Mouse (Mus musculus) ES-Bruce4 (cell line): Measurements from ENCODE around the gene Rhbdl3. TPM values are rescaled to one million over a fixed set of nuclear protein-coding genes. Genes with fewer than 3 reads are reported as not detected.

ENCODE experiments used
- H3K27ac ChIP-seq: 2 replicates; pipeline ENCODE4 v1.5.1; 2012; ENCODE audit warnings: low read length, inconsistent platforms; ENCODE audit not compliant: insufficient read depth
- H3K27me3 ChIP-seq: 2 replicates; pipeline ENCODE4 v1.6.1; 2012; ENCODE audit warnings: mild to moderate bottlenecking, low read length, inconsistent platforms; ENCODE audit not compliant: control insufficient read depth, poor library complexity, insufficient read depth, severe bottlenecking
- H3K36me3 ChIP-seq: 2 replicates; pipeline ENCODE4 v1.6.1; 2012; ENCODE audit warnings: inconsistent platforms, mild to moderate bottlenecking, low read length, moderate library complexity; ENCODE audit not compliant: control insufficient read depth, poor library complexity, insufficient read depth, severe bottlenecking
- H3K4me1 ChIP-seq: one replicate; pipeline ENCODE4 v1.8.1; 2011; ENCODE audit warnings: low read length; ENCODE audit not compliant: control insufficient read depth, insufficient read depth
- H3K4me3 ChIP-seq: 2 replicates; pipeline ENCODE4 v1.5.1; 2011; ENCODE audit warnings: low read depth, mild to moderate bottlenecking, low read length
- H3K9ac ChIP-seq: 2 replicates; pipeline ENCODE4 v1.6.1; 2012; ENCODE audit warnings: low read depth, mild to moderate bottlenecking, inconsistent platforms; ENCODE audit not compliant: poor library complexity, severe bottlenecking
- H3K9me3 ChIP-seq: replicated peaks from 2 replicates; pipeline ENCODE4 v1.6.1; 2012; ENCODE audit warnings: mild to moderate bottlenecking, low read length, inconsistent platforms; ENCODE audit not compliant: control insufficient read depth, poor library complexity, insufficient read depth, severe bottlenecking
- CTCF ChIP-seq: IDR thresholded peaks from one replicate; pipeline ENCODE4 v1.8.1; 2011; ENCODE audit warnings: low read depth, low read length
- EP300 ChIP-seq: IDR thresholded peaks from 2 replicates; pipeline ENCODE4 v1.6.1; 2011; ENCODE audit warnings: low read depth, low read length; ENCODE audit not compliant: insufficient read depth
- POLR2A ChIP-seq: IDR thresholded peaks from one replicate; pipeline ENCODE4 v1.8.1; 2011; ENCODE audit warnings: low read length; ENCODE audit not compliant: insufficient read depth
- polyA plus RNA-seq: library from polyadenylated mRNA; stranded (reverse); fragments of >200 nt; gene quantifications from 2 replicates; pipeline ENCODE4 v1.2.4, GENCODE M21; 2011; ENCODE audit warnings: low read depth; ENCODE audit not compliant: missing spikeins, insufficient read depth, insufficient read length

The Rhbdl3 gene
- polyA plus RNA-seq, 1 experiment = 0.69 TPM

DNA sequence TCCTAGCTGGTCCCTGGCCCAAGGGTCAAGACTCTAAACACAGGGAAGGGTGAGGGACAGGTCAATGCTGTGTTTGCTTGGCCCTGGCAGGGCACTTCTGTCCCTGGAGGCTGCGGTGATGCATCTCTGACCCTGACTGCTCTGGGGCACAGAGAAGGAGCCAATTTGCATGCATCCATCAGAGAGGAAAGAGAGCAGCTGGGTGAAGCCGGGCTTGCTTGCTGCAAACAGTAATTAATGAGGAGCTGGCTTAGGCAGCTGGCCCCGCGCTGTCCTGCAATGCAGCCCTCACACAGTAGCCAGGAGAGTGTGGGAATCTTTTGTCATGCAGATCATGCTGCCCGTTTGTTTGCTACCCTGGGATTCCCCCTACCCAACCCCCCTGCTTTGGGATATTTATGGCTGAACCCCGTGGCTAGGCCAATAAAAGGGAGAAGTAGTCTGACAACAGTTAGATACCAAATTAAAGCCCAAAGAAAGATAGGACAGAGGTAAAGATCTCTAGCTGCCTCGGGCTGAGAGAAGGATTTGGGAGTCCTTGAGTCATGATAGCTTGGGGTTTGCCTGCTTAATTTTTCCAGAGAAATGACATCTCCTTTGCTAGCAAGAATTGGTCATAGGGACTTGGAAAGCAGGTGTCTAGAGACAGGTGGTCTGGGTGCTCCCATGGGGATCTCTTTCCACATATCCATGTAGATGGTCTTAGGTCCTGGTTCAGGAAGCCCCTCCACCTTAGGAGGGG is 35.1 kb downstream of the Rhbdl3 start:
- Histone ChIP-seq H3K36me3 (no peaks in the 10 kb centered on the region), H3K27me3 (no peaks in the 10 kb centered on the region), H3K27ac (no peak overlapping the region), H3K9ac (no peak overlapping the region), H3K4me3 (no peak overlapping the region), H3K9me3 (no peaks in the 10 kb centered on the region), H3K4me1 (no peaks in the 10 kb centered on the region)
- peak; percentile 86 for TF ChIP-seq EP300
- TF ChIP-seq POLR2A = no peak

DNA sequence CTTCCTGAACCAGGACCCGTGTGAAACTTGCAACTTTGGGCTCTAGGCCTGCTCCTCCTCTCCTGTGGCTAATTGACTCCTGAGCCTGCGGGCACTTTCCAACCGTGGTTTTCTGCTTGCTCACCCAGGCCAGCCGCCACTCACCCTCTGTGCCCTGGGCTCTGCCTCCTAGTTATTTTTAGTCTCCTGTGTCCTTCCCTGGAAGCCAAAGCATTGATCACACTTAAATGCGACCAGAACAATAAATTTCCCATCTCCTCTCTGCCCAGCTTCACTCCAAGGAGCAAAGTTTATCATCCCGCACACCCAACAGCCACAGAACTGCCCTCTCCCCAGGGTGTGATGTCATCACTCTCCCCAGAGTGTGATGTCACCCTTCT is 35.6 kb downstream of the Rhbdl3 start:
- no peak for TF ChIP-seq POLR2A
- TF ChIP-seq EP300 = no peak
- no peak for TF ChIP-seq CTCF
- H3K36me3 ChIP-seq = no peaks in the 10 kb centered on the region
- no peaks in the 10 kb centered on the region for H3K27me3 ChIP-seq
- no peak overlapping the region for H3K9ac ChIP-seq
- H3K27ac ChIP-seq = no peak overlapping the region
- no peaks in the 10 kb centered on the region for H3K9me3 ChIP-seq
- H3K4me3 ChIP-seq = no peak overlapping the region
- H3K4me1 ChIP-seq = no peaks in the 10 kb centered on the region

DNA sequence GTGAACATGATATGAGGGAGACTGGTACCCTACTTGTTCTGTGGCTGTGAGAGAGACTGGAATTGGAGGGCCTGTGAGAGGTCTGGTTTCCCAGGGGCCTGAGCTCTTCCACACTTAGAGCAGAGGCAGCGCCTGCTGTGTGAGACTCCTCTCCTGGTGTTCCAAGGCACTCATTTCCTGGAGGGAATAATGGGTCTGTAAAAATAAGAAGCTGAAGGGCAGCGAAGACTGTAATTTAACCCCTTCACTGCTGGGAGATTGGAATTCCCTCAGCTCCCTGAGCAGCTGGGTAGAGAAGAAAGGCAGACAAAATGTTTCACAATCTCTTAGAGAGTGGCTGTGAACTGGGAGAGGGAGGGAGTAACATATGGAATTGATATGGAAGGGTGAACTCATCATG is 41.8 kb downstream of the Rhbdl3 start:
- Histone ChIP-seq H3K9me3 (no peaks in the 10 kb centered on the region), H3K27me3 (peaks cover 2% of the 10 kb centered on the region; the same call in 1 of the 2 replicates), H3K4me3 (no peak overlapping the region), H3K4me1 (no peaks in the 10 kb centered on the region), H3K27ac (no peak overlapping the region), H3K36me3 (no peaks in the 10 kb centered on the region), H3K9ac (no peak overlapping the region)
- TF ChIP-seq EP300 = no peak
- no peak for TF ChIP-seq POLR2A
- TF ChIP-seq CTCF = no peak

DNA sequence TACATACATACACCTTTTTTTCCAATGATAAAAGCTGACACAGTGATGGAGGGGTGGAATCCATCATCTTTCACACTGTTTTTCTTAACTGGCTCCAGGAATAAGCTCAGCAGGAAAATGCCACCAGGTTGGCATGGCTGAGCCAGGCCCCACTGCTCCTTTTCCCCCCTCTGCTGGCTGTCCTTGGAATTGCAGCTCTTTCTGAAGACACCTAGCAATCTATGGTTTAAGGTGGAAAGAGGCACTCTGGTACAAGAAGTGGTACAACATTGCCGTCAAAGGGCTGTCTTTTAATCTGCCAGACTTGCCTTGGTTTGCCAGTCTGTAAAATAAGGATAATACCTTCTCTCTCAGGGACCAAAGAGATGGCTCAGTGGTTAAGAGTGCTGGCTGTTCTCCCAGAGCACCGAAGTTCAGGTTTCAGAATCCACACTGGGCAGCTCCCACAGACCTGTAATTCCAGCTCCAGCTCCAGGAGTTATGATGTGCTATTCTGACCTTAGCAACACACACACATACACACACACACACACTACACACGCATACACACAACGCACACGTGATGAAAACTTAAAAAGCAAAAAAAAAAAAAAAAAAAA is 51.2 kb downstream of the Rhbdl3 start:
- no peak overlapping the region for H3K27ac ChIP-seq
- H3K9ac ChIP-seq = no peak overlapping the region
- TF ChIP-seq EP300 = no peak
- no peak for TF ChIP-seq POLR2A
- TF ChIP-seq CTCF = peak; percentile 89
- no peaks in the 10 kb centered on the region for H3K27me3 ChIP-seq
- no peaks in the 10 kb centered on the region for H3K9me3 ChIP-seq
- H3K36me3 ChIP-seq = no peaks in the 10 kb centered on the region
- H3K4me1 ChIP-seq = no peaks in the 10 kb centered on the region
- H3K4me3 ChIP-seq = no peak overlapping the region

DNA sequence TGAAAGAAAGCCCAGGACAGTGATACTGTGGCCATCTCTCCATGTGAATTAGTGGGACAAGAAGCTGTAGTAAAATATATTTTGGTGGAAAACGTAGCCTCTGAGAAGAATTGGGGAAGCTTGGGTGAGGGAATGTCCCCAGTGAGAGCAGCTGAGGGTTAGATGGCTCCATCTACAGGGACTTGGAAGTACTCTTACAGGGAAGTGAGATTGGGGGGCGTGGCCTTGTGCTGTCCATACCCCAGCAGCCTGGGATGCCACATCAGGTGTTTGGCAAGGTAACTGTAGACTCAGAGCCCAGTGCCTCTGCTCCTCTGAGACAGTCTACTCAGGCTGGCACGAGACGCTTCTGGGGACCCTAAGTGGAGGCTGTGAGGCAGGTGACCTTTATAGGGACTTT is 54.1 kb downstream of the Rhbdl3 start:
- TF ChIP-seq EP300 (no peak), POLR2A (no peak), CTCF (peak; percentile 36)

DNA sequence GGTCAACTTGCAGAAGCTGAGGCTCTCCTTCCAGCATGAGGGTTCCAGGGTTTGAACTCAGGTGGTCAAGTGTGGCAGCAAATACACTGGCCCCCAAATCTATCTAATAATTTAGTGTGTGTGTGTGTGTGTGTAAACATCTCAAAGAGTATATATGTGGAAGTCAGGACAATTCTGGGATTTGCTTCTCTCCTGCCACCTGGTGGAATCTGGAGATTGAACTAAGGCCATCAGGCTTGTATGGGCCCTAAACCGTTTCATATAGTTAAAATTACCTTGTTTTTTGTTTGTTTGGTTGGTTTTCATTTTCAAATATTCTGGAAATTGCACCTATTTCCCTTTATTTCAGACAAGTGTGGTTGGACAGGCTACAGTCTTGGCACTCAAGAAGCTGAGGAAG is 68.2 kb downstream of the Rhbdl3 start:
- Histone ChIP-seq H3K9ac (no peak overlapping the region), H3K4me3 (no peak overlapping the region), H3K9me3 (no peaks in the 10 kb centered on the region), H3K27me3 (no peaks in the 10 kb centered on the region), H3K4me1 (no peaks in the 10 kb centered on the region), H3K36me3 (peaks cover 30% of the 10 kb centered on the region), H3K27ac (no peak overlapping the region)
- no peak for TF ChIP-seq POLR2A
- TF ChIP-seq EP300 = no peak
- TF ChIP-seq CTCF = no peak

More for the DNA sequence above, 54.1 kb downstream of the Rhbdl3 start:
- H3K27me3 ChIP-seq = no peaks in the 10 kb centered on the region
- no peaks in the 10 kb centered on the region for H3K36me3 ChIP-seq
- no peak overlapping the region for H3K27ac ChIP-seq
- H3K4me1 ChIP-seq = no peaks in the 10 kb centered on the region
- no peak overlapping the region for H3K9ac ChIP-seq
- no peak overlapping the region for H3K4me3 ChIP-seq
- H3K9me3 ChIP-seq = no peaks in the 10 kb centered on the region
